Mouse (Mus musculus) limb, embryonic 12.5 days (tissue): Measurements from ENCODE around the gene Mlh3. TPM values are rescaled to one million over a fixed set of nuclear protein-coding genes. Genes with fewer than 3 reads are reported as not detected.

Experiments used
- ATAC-seq: fragments of 200-750 bp; cut with Nextera tagmentation; 2 replicates; pipeline ENCODE4 v1.8.0; 2017; ENCODE audit warnings: low read depth, moderate TSS enrichment; ENCODE audit not compliant: insufficient number of reproducible peaks, insufficient read depth, low FRiP score, low TSS enrichment
- H3K27ac ChIP-seq: fragments of 300-500 bp; sonication (generic); 2 replicates; pipeline ENCODE4 v1.5.1; 2016; ENCODE audit warnings: mild to moderate bottlenecking, moderate library complexity
- H3K27me3 ChIP-seq: fragments of 300-500 bp; sonication (generic); 2 replicates; pipeline ENCODE4 v1.6.1; 2016; ENCODE audit warnings: mild to moderate bottlenecking, moderate library complexity
- H3K36me3 ChIP-seq: fragments of 300-500 bp; sonication (generic); 2 replicates; pipeline ENCODE4 v1.6.1; 2016; ENCODE audit warnings: mild to moderate bottlenecking, moderate library complexity
- H3K4me1 ChIP-seq: fragments of 300-500 bp; sonication (generic); replicated peaks from 2 replicates; pipeline ENCODE4 v1.6.1; 2016
- H3K4me2 ChIP-seq: fragments of 300-500 bp; sonication (generic); 2 replicates; pipeline ENCODE4 v1.6.1; 2016; ENCODE audit warnings: mild to moderate bottlenecking, moderate library complexity
- H3K4me3 ChIP-seq: fragments of 300-500 bp; sonication (generic); replicated peaks from 2 replicates; pipeline ENCODE4 v1.5.1; 2016; ENCODE audit warnings: mild to moderate bottlenecking
- H3K9ac ChIP-seq: fragments of 300-500 bp; sonication (generic); replicated peaks from 2 replicates; pipeline ENCODE4 v1.6.1; 2016; ENCODE audit warnings: mild to moderate bottlenecking, moderate library complexity
- H3K9me3 ChIP-seq: fragments of 300-500 bp; sonication (generic); 2 replicates; pipeline ENCODE4 v1.6.1; 2016; ENCODE audit warnings: mild to moderate bottlenecking, moderate library complexity
- WGBS: fragments of 180-500 bp; shearing (Covaris S2); methylation state at CpG from one replicate; pipeline ENCODE4 v1.1.7; 2016; 5-methylcytosine and 5-hydroxymethylcytosine counted together
- microRNA-seq: library from miRNA; unstranded; fragments of <30 nt; microRNA quantifications from one replicate; pipeline ENCODE4, GENCODE M21; 2017
- polyA plus RNA-seq: library from polyadenylated mRNA; unstranded; fragments of >200 nt; fragmentation: Nextera tagmentation; extraction: Ambion mirVana; gene quantifications from 2 replicates; pipeline ENCODE4 v1.2.1, GENCODE M21; 2016

Gene Mlh3
- polyA plus RNA-seq, 1 experiment from 2014 or later = 10.9 TPM

DNA sequence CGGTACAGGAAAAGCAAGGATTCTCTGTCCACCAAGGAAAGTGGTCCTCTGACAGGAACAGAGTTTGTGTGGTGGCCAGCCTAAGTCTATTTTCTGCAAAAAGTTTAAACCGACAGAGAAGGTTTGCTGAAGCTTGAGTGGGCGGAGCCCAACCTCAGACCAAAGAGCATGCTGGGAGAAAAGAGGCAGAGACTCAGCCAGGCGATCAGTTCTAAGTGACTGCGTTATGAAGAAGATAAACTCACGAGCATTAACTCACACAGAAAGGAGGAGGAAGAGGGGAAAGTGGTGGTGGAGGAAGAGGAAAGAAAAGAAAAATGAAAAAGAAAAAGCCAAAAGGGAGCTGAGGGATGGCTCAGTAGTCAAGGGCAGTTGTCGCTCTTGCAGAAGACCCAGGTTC is 80.1 kb downstream of the Mlh3 start:
- Histone ChIP-seq H3K9me3 (no peaks in the 10 kb centered on the region), H3K27ac (no peak overlapping the region), H3K4me1 (peaks cover 27% of the 10 kb centered on the region), H3K9ac (no peak overlapping the region), H3K27me3 (peaks cover 6% of the 10 kb centered on the region; the same call in 1 of the 2 replicates), H3K36me3 (no peaks in the 10 kb centered on the region), H3K4me3 (no peak overlapping the region), H3K4me2 (no peak overlapping the region)
- ATAC-seq = no peak
- WGBS = 84% methylated on average over 7 of the region's 7 CpGs

DNA sequence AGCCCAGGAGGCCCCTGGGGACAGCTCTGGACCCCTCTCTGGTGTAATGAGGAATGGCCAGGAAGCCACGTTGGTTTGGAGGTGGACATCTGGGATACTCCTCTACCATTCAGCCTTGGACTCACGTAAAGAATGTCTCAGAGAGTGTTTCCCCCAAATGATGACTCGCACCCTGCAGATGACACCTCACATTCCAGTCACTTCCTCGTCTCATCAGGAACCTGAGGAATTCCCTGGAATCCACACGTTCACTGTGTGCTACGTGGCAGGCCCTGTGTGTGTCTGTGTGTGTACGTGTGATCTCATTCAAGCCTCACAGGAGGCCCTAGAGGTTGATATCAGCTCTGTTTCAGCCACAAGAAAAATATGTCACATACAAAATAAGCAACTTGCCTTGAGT is 84.0 kb downstream of the Mlh3 start:
- no peak for ATAC-seq
- no peaks in the 10 kb centered on the region for H3K36me3 ChIP-seq
- H3K4me3 ChIP-seq = no peak overlapping the region
- H3K9ac ChIP-seq = no peak overlapping the region
- H3K27me3 ChIP-seq = peaks cover 16% of the 10 kb centered on the region
- WGBS = 68% methylated on average over 7 of the region's 7 CpGs
- peaks cover 20% of the 10 kb centered on the region for H3K4me1 ChIP-seq
- H3K4me2 ChIP-seq = no peak overlapping the region
- H3K27ac ChIP-seq = no peak overlapping the region
- no peaks in the 10 kb centered on the region for H3K9me3 ChIP-seq

DNA sequence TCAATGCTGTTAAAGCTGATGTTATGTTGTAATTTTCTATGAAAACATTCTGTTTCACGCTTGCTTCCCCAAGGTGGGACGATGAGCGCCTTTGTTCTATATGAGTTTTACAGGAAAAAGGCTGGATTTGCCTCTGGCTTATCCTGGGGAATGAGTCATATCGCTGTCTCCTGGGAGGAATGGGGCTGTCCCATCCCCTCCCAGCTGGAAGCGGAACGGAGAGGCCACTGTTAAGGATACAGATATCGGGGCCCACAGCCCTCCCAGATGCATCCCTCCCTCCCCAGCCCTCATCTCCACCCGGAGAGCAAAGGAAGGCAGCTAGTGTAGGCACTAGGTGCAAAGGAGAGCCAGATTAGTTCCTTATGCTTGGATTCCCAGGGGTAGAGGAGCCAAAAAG is 84.6 kb downstream of the Mlh3 start:
- no peak for ATAC-seq
- WGBS = 67% methylated on average over 8 of the region's 8 CpGs
- Histone ChIP-seq H3K36me3 (no peaks in the 10 kb centered on the region), H3K4me3 (no peak overlapping the region), H3K27me3 (peaks cover 16% of the 10 kb centered on the region), H3K9ac (no peak overlapping the region), H3K4me2 (no peak overlapping the region), H3K4me1 (peaks cover 20% of the 10 kb centered on the region), H3K27ac (no peak overlapping the region), H3K9me3 (no peaks in the 10 kb centered on the region)

Small RNA genes lying within 50 kb of the gene (microRNA-seq; reads per million reads assigned to microRNA genes)
- not detected for gene Mir6938

Other genes starting within 250 kb of the Mlh3 start
- gene Prox2, start 159.8 kb downstream of the Mlh3 start, polyA plus RNA-seq = 3.0 and 4.2 TPM in 2 replicates
- gene Dlst, start 159.8 kb downstream of the Mlh3 start, polyA plus RNA-seq = 113 and 115 TPM in 2 replicates
- gene Rps6kl1, start 119.3 kb downstream of the Mlh3 start, polyA plus RNA-seq = 0.46 and 0.56 TPM in 2 replicates
- gene Pgf, start 92.8 kb downstream of the Mlh3 start, polyA plus RNA-seq = 17.0 and 17.8 TPM in 2 replicates
- 80.6 and 83.3 TPM in 2 replicates for gene Eif2b2, start 51.1 kb downstream of the Mlh3 start, polyA plus RNA-seq
- gene Acyp1, start 17.8 kb upstream of the Mlh3 start, polyA plus RNA-seq = 58.6 and 62.8 TPM in 2 replicates
- 0.97 and 1.1 TPM in 2 replicates for gene Zc2hc1c, start 18.0 kb upstream of the Mlh3 start, polyA plus RNA-seq
- gene Nek9, start 68.8 kb upstream of the Mlh3 start, polyA plus RNA-seq = 31.1 and 39.1 TPM in 2 replicates
- 264 and 268 TPM in 2 replicates for gene Tmed10, start 104.2 kb upstream of the Mlh3 start, polyA plus RNA-seq
- 2.0 and 2.7 TPM in 2 replicates for gene Fos, start 203.3 kb upstream of the Mlh3 start, polyA plus RNA-seq